Mouse (Mus musculus): Measurements from ENCODE around the gene Sorcs3. TPM values are rescaled to one million over a fixed set of nuclear protein-coding genes. Genes with fewer than 3 reads are reported as not detected.

Gene Sorcs3
- total and polyA plus RNA-seq, 2 experiments from 2014 or later, result 10.9 to 20.8 TPM

- Histone ChIP-seq H3K27me3 (ENCODE audit: insufficient read depth, low read length) (peaks cover 5% of the 10 kb centered on the region), H3K4me1 (ENCODE audit: insufficient read depth) (no peaks in the 10 kb centered on the region; the same call in 1 of the 2 replicates), H3K4me3 (ENCODE audit: low read depth, low read length) (no peak overlapping the region), H3K9ac (no peak overlapping the region), H3K36me3 (ENCODE audit: insufficient read depth) (no peaks in the 10 kb centered on the region), H3K9me3 (ENCODE audit: low read length) (no peaks in the 10 kb centered on the region), H3K4me2 (ENCODE audit: low read depth) (no peak overlapping the region), H3K27ac (ENCODE audit: low read depth, low read length) (no peak overlapping the region)
- ATAC-seq (no peak), DNase-seq (no peak)
- TF ChIP-seq CTCF (IDR thresholded peaks at IDR 0.05; ENCODE audit: low read depth), result no peak
- 88% methylated on average over 8 of the region's 8 CpGs for WGBS
These were observed 102.5 kb downstream of the Sorcs3 start for GRCm38 (mm10) chr19:48308341-48308740.

- TF ChIP-seq CTCF (IDR thresholded peaks at IDR 0.05; ENCODE audit: low read depth), result no peak
- ATAC-seq (no peak; the same call in 1 of the 2 replicates), DNase-seq (peak; percentile 21)
- 21% methylated on average over 15 of the region's 15 CpGs for WGBS
- no peaks in the 10 kb centered on the region for H3K9me3 ChIP-seq (ENCODE audit: low read length)
- no peak overlapping the region for H3K4me3 ChIP-seq (ENCODE audit: low read depth, low read length)
- peaks cover 5% of the 10 kb centered on the region for H3K27me3 ChIP-seq (ENCODE audit: insufficient read depth, low read length)
- peak overlapping the region; percentile 29 for H3K4me2 ChIP-seq (ENCODE audit: low read depth)
- no peak overlapping the region for H3K9ac ChIP-seq
- no peaks in the 10 kb centered on the region for H3K36me3 ChIP-seq (ENCODE audit: insufficient read depth)
- H3K27ac ChIP-seq (ENCODE audit: low read depth, low read length), result no peak overlapping the region
- no peaks in the 10 kb centered on the region; the same call in 1 of the 2 replicates for H3K4me1 ChIP-seq (ENCODE audit: insufficient read depth)
These were observed 103.9 kb downstream of the Sorcs3 start for GRCm38 (mm10) chr19:48309531-48310337.

GRCm38 (mm10) chr19:48310338-48310710 is 104.5 kb downstream of the Sorcs3 start:
- H3K27me3 ChIP-seq (ENCODE audit: insufficient read depth, low read length), result peaks cover 5% of the 10 kb centered on the region
- 21% methylated on average over 6 of the region's 6 CpGs for WGBS
- DNase-seq, result no peak

GRCm38 (mm10) chr19:48313776-48314175 is 108.0 kb downstream of the Sorcs3 start:
- no peaks in the 10 kb centered on the region; the same call in 1 of the 2 replicates for H3K4me1 ChIP-seq (ENCODE audit: insufficient read depth)
- whole genome bisulfite sequencing, result 94% methylated on average over 9 of the region's 9 CpGs
- no peaks in the 10 kb centered on the region for H3K36me3 ChIP-seq (ENCODE audit: insufficient read depth)
- H3K27me3 ChIP-seq (ENCODE audit: insufficient read depth, low read length), result peaks cover 5% of the 10 kb centered on the region
- H3K9ac ChIP-seq, result no peak overlapping the region
- DNase-seq (no peak), ATAC-seq (no peak)
- no peak overlapping the region for H3K4me2 ChIP-seq (ENCODE audit: low read depth)
- no peaks in the 10 kb centered on the region for H3K9me3 ChIP-seq (ENCODE audit: low read length)
- no peak for TF ChIP-seq CTCF (IDR thresholded peaks at IDR 0.05; ENCODE audit: low read depth)
- H3K4me3 ChIP-seq (ENCODE audit: low read depth, low read length), result no peak overlapping the region
- no peak overlapping the region for H3K27ac ChIP-seq (ENCODE audit: low read depth, low read length)

More at GRCm38 (mm10) chr19:48310338-48310710, 104.5 kb downstream of the Sorcs3 start:
- Histone ChIP-seq H3K27ac (ENCODE audit: low read depth, low read length) (no peak overlapping the region), H3K9ac (no peak overlapping the region), H3K4me2 (ENCODE audit: low read depth) (peak overlapping the region; percentile 29; the same call in 1 of the 2 replicates), H3K36me3 (ENCODE audit: insufficient read depth) (no peaks in the 10 kb centered on the region), H3K4me3 (ENCODE audit: low read depth, low read length) (no peak overlapping the region), H3K9me3 (ENCODE audit: low read length) (no peaks in the 10 kb centered on the region), H3K4me1 (ENCODE audit: insufficient read depth) (no peaks in the 10 kb centered on the region; the same call in 1 of the 2 replicates)
- no peak for TF ChIP-seq CTCF (IDR thresholded peaks at IDR 0.05; ENCODE audit: low read depth)
- ATAC-seq, result no peak

GRCm38 (mm10) chr19:48327115-48327514 is 121.3 kb downstream of the Sorcs3 start:
- no peak; the same call in 1 of the 2 replicates for ATAC-seq
- no peak for TF ChIP-seq CTCF (IDR thresholded peaks at IDR 0.05; ENCODE audit: low read depth)
- no peak for DNase-seq

GRCm38 (mm10) chr19:48328171-48328570 is 122.3 kb downstream of the Sorcs3 start:
- peak; percentile 58 for ATAC-seq
- Histone ChIP-seq H3K4me2 (ENCODE audit: low read depth) (no peak overlapping the region), H3K27me3 (ENCODE audit: insufficient read depth, low read length) (no peaks in the 10 kb centered on the region), H3K9ac (no peak overlapping the region), H3K4me1 (ENCODE audit: insufficient read depth) (no peaks in the 10 kb centered on the region), H3K4me3 (ENCODE audit: low read depth, low read length) (no peak overlapping the region), H3K9me3 (ENCODE audit: low read length) (no peaks in the 10 kb centered on the region), H3K36me3 (ENCODE audit: insufficient read depth) (no peaks in the 10 kb centered on the region), H3K27ac (ENCODE audit: low read depth, low read length) (no peak overlapping the region)
- TF ChIP-seq CTCF (IDR thresholded peaks at IDR 0.05; ENCODE audit: low read depth), result no peak
- DNase-seq, result no peak
- WGBS, result 69% methylated on average over 8 of the region's 8 CpGs

More at GRCm38 (mm10) chr19:48327115-48327514, 121.3 kb downstream of the Sorcs3 start:
- H3K4me1 ChIP-seq (ENCODE audit: insufficient read depth), result no peaks in the 10 kb centered on the region
- H3K4me3 ChIP-seq (ENCODE audit: low read depth, low read length), result no peak overlapping the region
- no peak overlapping the region for H3K27ac ChIP-seq (ENCODE audit: low read depth, low read length)
- no peaks in the 10 kb centered on the region for H3K36me3 ChIP-seq (ENCODE audit: insufficient read depth)
- H3K4me2 ChIP-seq (ENCODE audit: low read depth), result no peak overlapping the region
- 26% methylated on average over 6 of the region's 6 CpGs for WGBS
- no peak overlapping the region for H3K9ac ChIP-seq
- H3K9me3 ChIP-seq (ENCODE audit: low read length), result no peaks in the 10 kb centered on the region
- H3K27me3 ChIP-seq (ENCODE audit: insufficient read depth, low read length), result no peaks in the 10 kb centered on the region

GRCm38 (mm10) chr19:48331640-48332039 is 125.8 kb downstream of the Sorcs3 start:
- no peaks in the 10 kb centered on the region for H3K9me3 ChIP-seq (ENCODE audit: low read length)
- DNase-seq (no peak), ATAC-seq (no peak)
- no peak overlapping the region for H3K27ac ChIP-seq (ENCODE audit: low read depth, low read length)
- no peaks in the 10 kb centered on the region for H3K4me1 ChIP-seq (ENCODE audit: insufficient read depth)
- WGBS, result 18% methylated on average over 1 of the region's 1 CpGs
- H3K4me3 ChIP-seq (ENCODE audit: low read depth, low read length), result no peak overlapping the region
- H3K4me2 ChIP-seq (ENCODE audit: low read depth), result no peak overlapping the region
- no peaks in the 10 kb centered on the region for H3K36me3 ChIP-seq (ENCODE audit: insufficient read depth)
- H3K9ac ChIP-seq, result no peak overlapping the region
- peak; percentile 56 for TF ChIP-seq CTCF (IDR thresholded peaks at IDR 0.05; ENCODE audit: low read depth)
- no peaks in the 10 kb centered on the region for H3K27me3 ChIP-seq (ENCODE audit: insufficient read depth, low read length)
